Mouse (Mus musculus) liver, adult 2 months (tissue): ENCODE measurements around the gene Akt3. TPM values are rescaled to one million over a fixed set of nuclear protein-coding genes. Genes with fewer than 3 reads are reported as not detected.
A peak's percentile ranks its signal among the peaks of the same experiment; 100 is the strongest.

ENCODE experiments used
- DNase-seq: peaks from one replicate; pipeline ENCODE4 v3.0.0-alpha.2; 2011; ENCODE audit warnings: low read depth, low spot score; ENCODE audit errors: extremely low read depth
- H3K27ac ChIP-seq: fragments of 200-500 bp; replicated peaks from 2 replicates; pipeline ENCODE4 v1.5.1; 2012; ENCODE audit warnings: low read depth, mild to moderate bottlenecking, control low read depth, inconsistent platforms, low read length; ENCODE audit not compliant: insufficient read depth
- H3K27me3 ChIP-seq: fragments of 200-500 bp; 2 replicates; pipeline ENCODE4 v1.6.1; 2012; ENCODE audit warnings: mild to moderate bottlenecking, moderate library complexity, low read length, inconsistent platforms; ENCODE audit not compliant: control insufficient read depth, insufficient read depth
- H3K36me3 ChIP-seq: fragments of 200-500 bp; 2 replicates; pipeline ENCODE4 v1.6.1; 2012; ENCODE audit warnings: low read length, inconsistent platforms; ENCODE audit not compliant: control insufficient read depth, insufficient read depth
- H3K4me1 ChIP-seq: fragments of 200-500 bp; 2 replicates; pipeline ENCODE4 v1.6.1; 2011; ENCODE audit warnings: low read length; ENCODE audit not compliant: control insufficient read depth, insufficient read depth
- H3K4me3 ChIP-seq: fragments of 200-500 bp; 2 replicates; pipeline ENCODE4 v1.5.1; 2011; ENCODE audit warnings: low read depth, mild to moderate bottlenecking, control low read depth, low read length, moderate library complexity; ENCODE audit not compliant: insufficient read depth
- H3K79me2 ChIP-seq: fragments of 200-500 bp; 2 replicates; pipeline ENCODE4 v1.6.1; 2012; ENCODE audit warnings: inconsistent platforms, mild to moderate bottlenecking, low read length, moderate library complexity; ENCODE audit not compliant: control insufficient read depth, insufficient read depth
- H3K9ac ChIP-seq: fragments of 200-500 bp; 2 replicates; pipeline ENCODE4 v1.6.1; 2012; ENCODE audit warnings: low read depth, mild to moderate bottlenecking, control low read depth, inconsistent platforms, low read length
- CTCF ChIP-seq: fragments of 200-500 bp; IDR thresholded peaks from 2 replicates; pipeline ENCODE4 v1.5.1; 2011; ENCODE audit warnings: low read depth, low read length, control low read depth
- POLR2A ChIP-seq: fragments of 200-500 bp; IDR thresholded peaks from 2 replicates; pipeline ENCODE4 v1.6.1; 2011; ENCODE audit warnings: low read length, control low read depth; ENCODE audit not compliant: insufficient read depth; ENCODE audit errors: extremely low read depth
- WGBS: fragments of 180-500 bp; shearing (Covaris S2); methylation state at CpG from one replicate; pipeline ENCODE4 v1.1.7; 2018; 5-methylcytosine and 5-hydroxymethylcytosine counted together
- polyA plus RNA-seq: library from polyadenylated mRNA; depleted of rRNA; stranded (reverse); fragments of >200 nt; gene quantifications from 2 replicates; pipeline ENCODE4 v1.2.3, GENCODE M21; 2012
- total RNA-seq: library from RNA; depleted of rRNA; stranded (reverse); fragments of >200 nt; gene quantifications from 2 replicates; pipeline ENCODE4 v1.2.3, GENCODE M21; 2014

Akt3 gene
- total and polyA plus RNA-seq, 2 experiments = 0.69 to 2.9 TPM

DNA sequence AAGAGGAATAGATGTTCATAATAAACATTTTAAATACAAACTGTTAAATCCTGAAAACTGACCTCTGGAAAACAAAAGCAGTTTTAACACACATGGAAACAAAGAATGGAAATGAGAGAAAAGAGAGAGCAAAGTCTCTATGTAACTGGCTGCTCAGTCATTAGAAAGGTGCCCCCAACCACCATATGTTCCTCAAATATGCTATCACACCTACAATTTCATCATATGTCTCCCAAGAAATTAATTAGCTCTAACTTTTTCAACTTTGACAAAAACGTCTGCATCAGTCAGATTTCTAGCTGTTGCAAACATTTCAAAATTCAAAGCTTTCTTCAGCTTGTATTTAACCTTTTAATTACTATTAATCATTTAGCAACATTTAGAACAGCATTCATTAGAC, 59.0 kb downstream of the Akt3 start:
- 56% methylated on average over 1 of the region's 1 CpGs for WGBS
- Histone ChIP-seq H3K79me2 (no peaks in the 10 kb centered on the region), H3K27ac (no peak overlapping the region), H3K4me1 (no peaks in the 10 kb centered on the region), H3K27me3 (no peaks in the 10 kb centered on the region), H3K9ac (no peak overlapping the region), H3K4me3 (no peak overlapping the region), H3K36me3 (no peaks in the 10 kb centered on the region)
- DNase-seq = no peak
- TF ChIP-seq POLR2A (no peak), CTCF (no peak)

DNA sequence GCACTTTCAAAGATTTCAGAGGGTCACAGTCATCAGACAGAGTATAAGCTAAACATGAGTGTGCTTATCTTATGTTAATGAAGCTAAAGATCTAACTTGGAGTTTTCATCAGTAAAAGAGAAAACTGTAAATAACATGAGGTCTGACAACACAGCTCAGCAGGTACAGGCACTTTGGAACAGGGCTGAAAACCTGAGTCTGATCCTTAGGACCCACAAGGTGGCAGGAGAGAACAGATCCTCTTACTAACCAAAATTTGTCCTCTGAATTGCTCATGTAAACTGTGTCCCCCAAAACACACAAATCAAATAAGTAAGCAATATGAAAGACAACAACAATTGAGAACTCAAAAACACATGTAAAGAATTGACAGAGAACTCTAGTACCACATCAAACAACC, 62.8 kb downstream of the Akt3 start:
- TF ChIP-seq POLR2A = no peak
- no peak for TF ChIP-seq CTCF
- Histone ChIP-seq H3K79me2 (no peaks in the 10 kb centered on the region), H3K4me1 (no peaks in the 10 kb centered on the region), H3K4me3 (no peak overlapping the region), H3K9ac (no peak overlapping the region), H3K27me3 (no peaks in the 10 kb centered on the region), H3K27ac (no peak overlapping the region), H3K36me3 (no peaks in the 10 kb centered on the region)
- no peak for DNase-seq

DNA sequence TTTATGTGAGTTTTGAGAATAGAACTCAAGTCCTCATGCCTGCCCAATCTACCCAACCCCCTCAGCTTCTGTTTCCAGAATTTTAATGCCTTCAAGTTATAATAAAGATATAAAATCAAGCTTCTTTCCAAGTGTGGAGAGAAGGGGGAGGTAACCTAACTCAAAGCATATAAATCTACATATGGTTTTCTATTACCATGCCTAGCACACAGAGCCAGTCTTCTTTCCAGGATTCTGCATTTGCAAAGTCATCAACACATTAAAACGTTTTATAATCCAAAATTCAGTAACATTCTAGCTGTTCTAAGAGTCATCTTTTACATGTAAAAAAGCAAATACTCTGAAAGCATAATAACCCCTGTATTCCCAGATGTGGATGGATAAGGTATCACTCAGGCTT, 63.7 kb downstream of the Akt3 start:
- Histone ChIP-seq H3K27ac (no peak overlapping the region), H3K4me1 (no peaks in the 10 kb centered on the region), H3K9ac (no peak overlapping the region), H3K79me2 (no peaks in the 10 kb centered on the region), H3K27me3 (no peaks in the 10 kb centered on the region), H3K36me3 (no peaks in the 10 kb centered on the region), H3K4me3 (no peak overlapping the region)
- 51% methylated on average over 1 of the region's 1 CpGs for WGBS
- TF ChIP-seq POLR2A (no peak), CTCF (no peak)
- no peak for DNase-seq

DNA sequence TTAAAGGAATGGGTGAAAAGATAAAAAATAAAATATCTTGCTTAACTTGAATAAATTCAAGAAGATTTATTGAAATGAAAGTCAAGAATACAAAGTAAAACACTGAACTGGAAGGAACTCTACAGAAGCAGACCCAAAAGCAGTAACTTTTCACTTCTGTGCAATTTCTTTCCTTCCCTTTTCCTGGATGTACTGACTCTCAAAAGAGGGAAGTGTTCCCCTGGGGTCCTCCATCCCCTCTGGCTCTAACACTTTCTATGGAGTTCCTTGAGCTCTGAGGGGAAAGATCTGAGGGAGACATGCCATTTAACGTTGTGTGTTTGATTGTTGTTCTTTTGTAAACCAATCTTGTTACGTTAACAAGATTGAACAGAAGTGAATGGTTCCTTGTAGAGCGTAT, 66.4 kb downstream of the Akt3 start:
- Histone ChIP-seq H3K79me2 (no peaks in the 10 kb centered on the region), H3K4me1 (no peaks in the 10 kb centered on the region), H3K27me3 (no peaks in the 10 kb centered on the region), H3K4me3 (no peak overlapping the region), H3K36me3 (no peaks in the 10 kb centered on the region), H3K9ac (no peak overlapping the region), H3K27ac (no peak overlapping the region)
- TF ChIP-seq CTCF (no peak), POLR2A (no peak)
- DNase-seq = no peak
- WGBS = 81% methylated on average over 3 of the region's 3 CpGs

DNA sequence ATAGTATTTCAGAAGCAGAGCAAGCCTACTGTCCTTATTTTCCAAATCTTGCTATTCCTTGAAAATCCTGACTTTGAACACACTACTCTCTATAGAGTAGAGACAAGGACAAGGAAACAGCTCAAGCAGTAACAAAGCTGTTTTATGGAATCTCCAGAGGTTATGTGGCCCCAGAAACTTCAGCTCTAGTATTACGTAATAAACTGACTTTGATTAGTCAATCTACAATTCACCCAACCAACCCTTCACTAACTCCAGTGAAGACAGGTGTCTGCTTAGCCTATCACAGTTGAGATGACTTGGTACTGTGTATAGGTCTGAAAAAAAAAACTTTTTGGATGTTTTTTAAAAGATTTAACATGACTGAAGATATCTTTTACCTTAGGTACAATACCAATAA, 67.6 kb downstream of the Akt3 start:
- H3K36me3 ChIP-seq = no peaks in the 10 kb centered on the region
- H3K4me1 ChIP-seq = no peaks in the 10 kb centered on the region
- 78% methylated on average over 1 of the region's 1 CpGs for WGBS
- H3K27ac ChIP-seq = no peak overlapping the region
- TF ChIP-seq POLR2A (no peak), CTCF (no peak)
- no peaks in the 10 kb centered on the region for H3K79me2 ChIP-seq
- no peaks in the 10 kb centered on the region for H3K27me3 ChIP-seq
- H3K4me3 ChIP-seq = no peak overlapping the region
- H3K9ac ChIP-seq = no peak overlapping the region
- DNase-seq = no peak

DNA sequence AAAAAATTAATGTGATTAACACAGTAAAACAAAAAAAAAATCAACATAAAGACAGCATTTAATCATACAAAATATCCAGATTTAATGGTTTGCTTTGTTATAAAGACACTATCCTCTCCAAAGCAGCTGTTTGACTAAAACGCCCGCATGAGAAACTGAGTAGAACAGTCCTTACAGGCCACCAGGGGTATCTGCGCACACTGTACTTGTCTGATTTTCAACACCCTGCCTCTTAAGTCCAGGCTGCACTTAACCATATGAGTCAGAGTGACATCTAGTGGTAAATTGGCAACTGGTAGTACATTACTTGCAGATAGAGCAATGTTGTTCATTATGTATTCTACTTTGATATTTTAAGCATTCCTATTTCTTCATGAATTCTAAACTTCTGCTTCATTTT, 69.3 kb downstream of the Akt3 start:
- no peaks in the 10 kb centered on the region for H3K4me1 ChIP-seq
- TF ChIP-seq CTCF (peak; percentile 53), POLR2A (no peak)
- no peaks in the 10 kb centered on the region for H3K27me3 ChIP-seq
- WGBS = 26% methylated on average over 3 of the region's 3 CpGs
- no peaks in the 10 kb centered on the region for H3K36me3 ChIP-seq
- DNase-seq = peak; percentile 74
- H3K27ac ChIP-seq = no peak overlapping the region
- no peak overlapping the region for H3K9ac ChIP-seq
- no peaks in the 10 kb centered on the region for H3K79me2 ChIP-seq
- no peak overlapping the region for H3K4me3 ChIP-seq

DNA sequence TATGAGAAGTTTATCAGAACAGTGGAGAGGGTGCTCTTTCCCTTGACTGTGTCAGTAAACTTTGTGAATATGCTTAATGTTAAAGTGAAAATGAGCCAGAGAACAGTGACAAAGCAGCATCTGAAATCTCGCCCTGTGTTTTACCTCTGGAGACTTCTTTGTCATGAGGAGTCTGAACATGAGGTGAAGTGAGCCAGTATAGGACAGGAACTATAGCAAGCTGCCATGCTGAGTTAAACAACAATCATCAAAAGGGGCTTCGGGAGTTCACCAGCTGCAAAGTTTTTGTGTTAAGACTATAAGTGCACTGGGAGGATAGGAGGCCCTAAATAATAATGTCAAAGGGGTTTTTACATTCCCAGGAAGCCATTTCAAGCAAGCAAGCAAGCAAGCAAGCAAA, 71.3 kb downstream of the Akt3 start:
- no peaks in the 10 kb centered on the region for H3K27me3 ChIP-seq
- H3K27ac ChIP-seq = no peak overlapping the region
- no peak for DNase-seq
- no peak for TF ChIP-seq CTCF
- 84% methylated on average over 2 of the region's 2 CpGs for WGBS
- H3K4me3 ChIP-seq = no peak overlapping the region
- H3K79me2 ChIP-seq = no peaks in the 10 kb centered on the region
- no peaks in the 10 kb centered on the region for H3K4me1 ChIP-seq
- H3K36me3 ChIP-seq = no peaks in the 10 kb centered on the region
- no peak overlapping the region for H3K9ac ChIP-seq
